Mouse (Mus musculus) forebrain, embryonic 12.5 days (tissue): Measurements from ENCODE around the gene Prdx5. TPM values are rescaled to one million over a fixed set of nuclear protein-coding genes. Genes with fewer than 3 reads are reported as not detected.
A peak's percentile ranks its signal among the peaks of the same experiment; 100 is the strongest.

Source experiments
- ATAC-seq: fragments of 200-750 bp; cut with Nextera tagmentation; 2 replicates; pipeline ENCODE4 v1.8.0; 2017; ENCODE audit warnings: moderate TSS enrichment; ENCODE audit not compliant: low FRiP score
- H3K27ac ChIP-seq: fragments of 300-500 bp; sonication (generic); 2 replicates; pipeline ENCODE4 v1.5.1; 2016; ENCODE audit warnings: mild to moderate bottlenecking
- H3K27me3 ChIP-seq: fragments of 300-500 bp; sonication (generic); 2 replicates; pipeline ENCODE4 v1.6.1; 2016; ENCODE audit warnings: mild to moderate bottlenecking
- H3K36me3 ChIP-seq: fragments of 300-500 bp; sonication (generic); replicated peaks from 2 replicates; pipeline ENCODE4 v1.6.1; 2016; ENCODE audit warnings: mild to moderate bottlenecking
- H3K4me1 ChIP-seq: fragments of 300-500 bp; sonication (generic); 2 replicates; pipeline ENCODE4 v1.6.1; 2016
- H3K4me2 ChIP-seq: fragments of 300-500 bp; sonication (generic); 2 replicates; pipeline ENCODE4 v1.6.1; 2016; ENCODE audit warnings: mild to moderate bottlenecking, moderate library complexity
- H3K4me3 ChIP-seq: fragments of 300-500 bp; sonication (generic); replicated peaks from 2 replicates; pipeline ENCODE4 v1.5.1; 2016; ENCODE audit warnings: mild to moderate bottlenecking
- H3K9ac ChIP-seq: fragments of 300-500 bp; sonication (generic); 2 replicates; pipeline ENCODE4 v1.6.1; 2016; ENCODE audit warnings: mild to moderate bottlenecking
- H3K9me3 ChIP-seq: fragments of 300-500 bp; sonication (generic); 2 replicates; pipeline ENCODE4 v1.6.1; 2016
- WGBS: fragments of 180-500 bp; shearing (Covaris S2); methylation state at CpG from one replicate; pipeline ENCODE4 v1.1.7; 2016; 5-methylcytosine and 5-hydroxymethylcytosine counted together
- polyA plus RNA-seq: library from polyadenylated mRNA; unstranded; fragments of >200 nt; fragmentation: Nextera tagmentation; extraction: Ambion mirVana; gene quantifications from 2 replicates; pipeline ENCODE4 v1.2.1, GENCODE M21; 2016

Gene Prdx5
- polyA plus RNA-seq, 1 experiment from 2014 or later, result 160 TPM

- 4% methylated on average over 58 of the region's 58 CpGs for WGBS
- ATAC-seq, result peak; percentile 28; the same call in 1 of the 2 replicates
- Histone ChIP-seq H3K4me1 (peaks cover 11% of the 10 kb centered on the region), H3K27ac (no peak overlapping the region), H3K27me3 (peaks cover 76% of the 10 kb centered on the region), H3K9ac (peak overlapping the region; percentile 38), H3K4me3 (peak overlapping the region; percentile 38), H3K4me2 (peak overlapping the region; percentile 55), H3K9me3 (no peaks in the 10 kb centered on the region), H3K36me3 (no peaks in the 10 kb centered on the region)
Observed at GRCm38 (mm10) chr19:6933436-6934194, 23.7 kb upstream of the Prdx5 start.

- Histone ChIP-seq H3K27ac (no peak overlapping the region), H3K9me3 (no peaks in the 10 kb centered on the region), H3K27me3 (peaks cover 81% of the 10 kb centered on the region), H3K9ac (no peak overlapping the region), H3K4me1 (peaks cover 11% of the 10 kb centered on the region), H3K4me3 (no peak overlapping the region), H3K4me2 (peak overlapping the region; percentile 55; the same call in 1 of the 2 replicates), H3K36me3 (no peaks in the 10 kb centered on the region)
- ATAC-seq, result no peak
- 15% methylated on average over 4 of the region's 4 CpGs for WGBS
Observed at GRCm38 (mm10) chr19:6933102-6933435, 23.2 kb upstream of the Prdx5 start.

GRCm38 (mm10) chr19:6932018-6932417, 22.1 kb upstream of the Prdx5 start:
- Histone ChIP-seq H3K4me1 (peaks cover 13% of the 10 kb centered on the region), H3K9ac (no peak overlapping the region), H3K4me3 (no peak overlapping the region), H3K36me3 (no peaks in the 10 kb centered on the region), H3K27ac (no peak overlapping the region), H3K4me2 (no peak overlapping the region), H3K9me3 (no peaks in the 10 kb centered on the region), H3K27me3 (peaks cover 91% of the 10 kb centered on the region)
- no peak for ATAC-seq
- 28% methylated on average over 1 of the region's 1 CpGs for WGBS

GRCm38 (mm10) chr19:6931002-6931401, 21.1 kb upstream of the Prdx5 start:
- Histone ChIP-seq H3K4me2 (no peak overlapping the region), H3K9ac (no peak overlapping the region), H3K27ac (no peak overlapping the region), H3K4me1 (peaks cover 18% of the 10 kb centered on the region), H3K27me3 (peaks cover 97% of the 10 kb centered on the region), H3K9me3 (0 out of 2 replicates have a peak, but pooled peaks cover 2% of the 10 kb centered on the region), H3K4me3 (no peak overlapping the region), H3K36me3 (no peaks in the 10 kb centered on the region)
- ATAC-seq, result no peak
- 0% methylated on average over 2 of the region's 2 CpGs for WGBS

- H3K9ac ChIP-seq, result no peak overlapping the region
- WGBS, result 11% methylated on average over 9 of the region's 9 CpGs
Observed at GRCm38 (mm10) chr19:6928080-6928479, 18.2 kb upstream of the Prdx5 start.

GRCm38 (mm10) chr19:6926559-6927255, 16.8 kb upstream of the Prdx5 start:
- Histone ChIP-seq H3K9ac (peak overlapping the region; percentile 21; the same call in 1 of the 2 replicates), H3K4me1 (peaks cover 23% of the 10 kb centered on the region)

More at GRCm38 (mm10) chr19:6928080-6928479, 18.2 kb upstream of the Prdx5 start:
- Histone ChIP-seq H3K4me2 (no peak overlapping the region), H3K27ac (no peak overlapping the region), H3K9me3 (0 out of 2 replicates have a peak, but pooled peaks cover 3% of the 10 kb centered on the region), H3K27me3 (peaks cover 96% of the 10 kb centered on the region), H3K4me3 (no peak overlapping the region), H3K4me1 (peaks cover 16% of the 10 kb centered on the region), H3K36me3 (no peaks in the 10 kb centered on the region)
- no peak for ATAC-seq

GRCm38 (mm10) chr19:6925611-6926329, 15.9 kb upstream of the Prdx5 start:
- Histone ChIP-seq H3K4me1 (peaks cover 26% of the 10 kb centered on the region), H3K36me3 (no peaks in the 10 kb centered on the region), H3K27ac (no peak overlapping the region), H3K4me3 (no peak overlapping the region; the same call in 1 of the 2 replicates), H3K9ac (no peak overlapping the region), H3K27me3 (peaks cover 82% of the 10 kb centered on the region), H3K9me3 (0 out of 2 replicates have a peak, but pooled peaks cover 3% of the 10 kb centered on the region), H3K4me2 (no peak overlapping the region)
- ATAC-seq, result no peak
- WGBS, result 3% methylated on average over 39 of the region's 40 CpGs

More at GRCm38 (mm10) chr19:6926559-6927255, 16.8 kb upstream of the Prdx5 start:
- peak overlapping the region; percentile 21 for H3K4me3 ChIP-seq
- 0 out of 2 replicates have a peak, but pooled peaks cover 3% of the 10 kb centered on the region for H3K9me3 ChIP-seq
- H3K27ac ChIP-seq, result no peak overlapping the region
- WGBS, result 8% methylated on average over 26 of the region's 26 CpGs
- no peaks in the 10 kb centered on the region for H3K36me3 ChIP-seq
- peaks cover 91% of the 10 kb centered on the region for H3K27me3 ChIP-seq
- no peak for ATAC-seq
- peak overlapping the region; percentile 44 for H3K4me2 ChIP-seq

GRCm38 (mm10) chr19:6925307-6925573, 15.3 kb upstream of the Prdx5 start, which contains the start of gene Catsperz:
Gene Catsperz (minus strand): TSS chr19:6925380.
- 0 out of 2 replicates have a peak, but pooled peaks cover 3% of the 10 kb centered on the region for H3K9me3 ChIP-seq
- H3K4me1 ChIP-seq, result peaks cover 31% of the 10 kb centered on the region
- peak within 1 kb of the TSS; percentile 10 for H3K4me3 ChIP-seq
- peak within 1 kb of the TSS; percentile 13 for H3K4me2 ChIP-seq
- WGBS, result 4% methylated on average over 9 of the region's 9 CpGs
- H3K9ac ChIP-seq, result no peak within 1 kb of the TSS
- no peak for ATAC-seq
- no peak within 1 kb of the TSS for H3K27ac ChIP-seq
- H3K27me3 ChIP-seq, result peaks cover 76% of the 10 kb centered on the region
- no peaks in the 10 kb centered on the region for H3K36me3 ChIP-seq

GRCm38 (mm10) chr19:6924461-6925306, 14.8 kb upstream of the Prdx5 start:
- Histone ChIP-seq H3K36me3 (no peaks in the 10 kb centered on the region), H3K27ac (no peak overlapping the region), H3K9ac (no peak overlapping the region), H3K4me2 (peak overlapping the region; percentile 13), H3K4me1 (peaks cover 37% of the 10 kb centered on the region), H3K4me3 (peak overlapping the region; percentile 10), H3K9me3 (0 out of 2 replicates have a peak, but pooled peaks cover 3% of the 10 kb centered on the region), H3K27me3 (peaks cover 72% of the 10 kb centered on the region)
- WGBS, result 2% methylated on average over 39 of the region's 39 CpGs
- ATAC-seq, result no peak

- no peak overlapping the region for H3K9ac ChIP-seq
- peaks cover 58% of the 10 kb centered on the region for H3K27me3 ChIP-seq
- no peak for ATAC-seq
- H3K4me3 ChIP-seq, result no peak overlapping the region
- H3K9me3 ChIP-seq, result 0 out of 2 replicates have a peak, but pooled peaks cover 3% of the 10 kb centered on the region
- 60% methylated on average over 6 of the region's 6 CpGs for WGBS
- peak overlapping the region; percentile 91; the same call in 1 of the 2 replicates for H3K4me2 ChIP-seq
- peaks cover 40% of the 10 kb centered on the region for H3K4me1 ChIP-seq
- 0 out of 2 replicates have a peak, but pooled peaks cover 6% of the 10 kb centered on the region for H3K36me3 ChIP-seq
- H3K27ac ChIP-seq, result no peak overlapping the region
Observed at GRCm38 (mm10) chr19:6922901-6923735, 13.2 kb upstream of the Prdx5 start.
